Mouse (Mus musculus) forebrain, postnatal 0 days (tissue): Measurements from ENCODE around the gene Kcnn1. TPM values are rescaled to one million over a fixed set of nuclear protein-coding genes. Genes with fewer than 3 reads are reported as not detected.

Experiments
- ATAC-seq: fragments of 200-750 bp; cut with Nextera tagmentation; 2 replicates; pipeline ENCODE4 v1.8.0; 2017; ENCODE audit warnings: mild to moderate bottlenecking, moderate library complexity
- DNase-seq: peaks from one replicate; pipeline ENCODE4 v3.0.0-alpha.2; 2015
- H3K27ac ChIP-seq: fragments of 300-500 bp; sonication (generic); 2 replicates; pipeline ENCODE4 v1.5.1; 2014; ENCODE audit warnings: low read depth, mild to moderate bottlenecking, antibody characterized with exemption, low read length, moderate library complexity, mixed read lengths
- H3K27me3 ChIP-seq: fragments of 300-500 bp; sonication (generic); 2 replicates; pipeline ENCODE4 v1.6.1; 2014; ENCODE audit warnings: mild to moderate bottlenecking, low read length, mixed read lengths; ENCODE audit not compliant: insufficient read depth
- H3K36me3 ChIP-seq: fragments of 300-500 bp; sonication (generic); 2 replicates; pipeline ENCODE4 v1.6.1; 2014; ENCODE audit warnings: mild to moderate bottlenecking, moderate library complexity; ENCODE audit not compliant: insufficient read depth
- H3K4me1 ChIP-seq: fragments of 300-500 bp; sonication (generic); 2 replicates; pipeline ENCODE4 v1.6.1; 2014; ENCODE audit warnings: antibody characterized with exemption; ENCODE audit not compliant: insufficient read depth
- H3K4me2 ChIP-seq: fragments of 300-500 bp; sonication (generic); 2 replicates; pipeline ENCODE4 v1.6.1; 2014; ENCODE audit warnings: low read depth, mild to moderate bottlenecking, moderate library complexity
- H3K4me3 ChIP-seq: fragments of 300-500 bp; sonication (generic); 2 replicates; pipeline ENCODE4 v1.5.1; 2014; ENCODE audit warnings: low read depth, low read length, mixed read lengths
- H3K9ac ChIP-seq: fragments of 300-500 bp; sonication (generic); 2 replicates; pipeline ENCODE4 v1.6.1; 2014; ENCODE audit warnings: mild to moderate bottlenecking
- H3K9me3 ChIP-seq: fragments of 300-500 bp; sonication (generic); 2 replicates; pipeline ENCODE4 v1.6.1; 2016; ENCODE audit warnings: low read length
- CTCF ChIP-seq: sonication (generic); IDR thresholded peaks from 2 replicates; pipeline ENCODE4 v1.5.1; 2016; ENCODE audit warnings: antibody characterized with exemption, control low read depth, low read depth
- WGBS: fragments of 180-500 bp; shearing (Covaris S2); extraction: QIAGEN DNeasy Blood & Tissue Kit; methylation state at CpG from one replicate; pipeline ENCODE4 v1.1.7; 2014; 5-methylcytosine and 5-hydroxymethylcytosine counted together
- polyA plus RNA-seq: library from polyadenylated mRNA; unstranded; fragments of >200 nt; fragmentation: Nextera tagmentation; extraction: Ambion mirVana; gene quantifications from 2 replicates; pipeline ENCODE4 v1.2.1, GENCODE M21; 2015
- total RNA-seq: library from RNA; depleted of rRNA; stranded (reverse); fragments of >200 nt; gene quantifications from 2 replicates; pipeline ENCODE4 v1.2.3, GENCODE M21; 2014

Kcnn1 gene
- total and polyA plus RNA-seq, 2 experiments from 2014 or later = 9.8 to 20.5 TPM

GRCm38 (mm10) chr8:70816679-70817078 lies 46.4 kb downstream of the Kcnn1 start:
- WGBS = 8% methylated on average over 30 of the region's 30 CpGs

DNA sequence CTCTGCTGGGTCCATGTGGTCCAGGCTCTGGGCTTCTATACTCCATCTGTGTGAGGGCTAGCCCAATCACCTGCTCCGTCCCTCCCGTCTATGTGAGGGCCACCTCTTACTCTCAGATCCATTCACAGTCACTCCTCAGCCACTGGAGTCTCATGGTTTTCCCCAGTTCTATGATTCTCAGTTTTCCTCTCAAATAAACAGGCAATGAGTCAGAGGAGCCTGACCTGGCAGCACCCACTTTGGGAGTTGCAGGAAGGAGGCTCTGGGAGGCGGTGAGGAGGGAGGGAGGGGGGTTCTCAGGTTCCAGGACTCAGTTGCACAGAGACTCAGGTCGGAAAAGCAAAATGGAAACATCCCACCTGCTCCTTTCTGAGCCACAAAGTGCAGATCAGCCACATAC lies 50.2 kb downstream of the Kcnn1 start:
- DNase-seq (no peak), ATAC-seq (no peak)
- no peak overlapping the region for H3K27ac ChIP-seq
- no peak for TF ChIP-seq CTCF
- no peak overlapping the region for H3K9ac ChIP-seq
- no peaks in the 10 kb centered on the region for H3K27me3 ChIP-seq
- no peaks in the 10 kb centered on the region for H3K4me1 ChIP-seq
- H3K4me3 ChIP-seq = no peak overlapping the region
- H3K36me3 ChIP-seq = no peaks in the 10 kb centered on the region
- H3K9me3 ChIP-seq = no peaks in the 10 kb centered on the region
- 67% methylated on average over 4 of the region's 4 CpGs for WGBS
- no peak overlapping the region for H3K4me2 ChIP-seq

More at GRCm38 (mm10) chr8:70816679-70817078, 46.4 kb downstream of the Kcnn1 start:
- no peaks in the 10 kb centered on the region for H3K4me1 ChIP-seq
- peaks cover 14% of the 10 kb centered on the region for H3K27me3 ChIP-seq
- H3K4me3 ChIP-seq = no peak overlapping the region
- H3K9me3 ChIP-seq = 0 out of 2 replicates have a peak, but pooled peaks cover 5% of the 10 kb centered on the region
- TF ChIP-seq CTCF = no peak
- DNase-seq = no peak
- H3K36me3 ChIP-seq = no peaks in the 10 kb centered on the region
- peak; percentile 12; the same call in 1 of the 2 replicates for ATAC-seq
- peak overlapping the region; percentile 15; the same call in 1 of the 2 replicates for H3K4me2 ChIP-seq
- H3K9ac ChIP-seq = no peak overlapping the region
- H3K27ac ChIP-seq = no peak overlapping the region

DNA sequence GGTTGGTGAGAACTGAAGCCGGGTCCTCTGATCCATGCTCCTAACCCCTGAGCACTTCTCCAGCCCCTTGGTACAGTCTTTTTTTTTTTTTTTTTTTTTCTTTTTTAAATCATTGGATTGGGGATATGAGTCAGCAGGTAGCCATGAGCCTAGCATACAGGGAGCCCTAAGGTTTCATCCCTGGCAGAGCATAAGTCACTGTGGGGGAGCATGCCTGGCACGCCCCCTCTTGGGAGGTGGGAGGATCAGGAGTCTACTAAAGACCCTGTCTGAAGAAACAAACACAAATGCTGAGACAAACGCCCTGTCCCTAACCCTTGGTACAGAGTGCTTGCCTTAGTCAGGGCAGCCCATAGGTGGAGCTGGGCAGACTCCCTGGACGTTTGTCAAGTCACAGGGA lies 51.0 kb downstream of the Kcnn1 start:
- Histone ChIP-seq H3K36me3 (no peaks in the 10 kb centered on the region), H3K27ac (no peak overlapping the region), H3K9ac (no peak overlapping the region), H3K4me1 (no peaks in the 10 kb centered on the region), H3K27me3 (no peaks in the 10 kb centered on the region), H3K4me2 (no peak overlapping the region), H3K4me3 (no peak overlapping the region), H3K9me3 (no peaks in the 10 kb centered on the region)
- no peak for ATAC-seq
- no peak for DNase-seq
- TF ChIP-seq CTCF = no peak
- 51% methylated on average over 4 of the region's 4 CpGs for WGBS

DNA sequence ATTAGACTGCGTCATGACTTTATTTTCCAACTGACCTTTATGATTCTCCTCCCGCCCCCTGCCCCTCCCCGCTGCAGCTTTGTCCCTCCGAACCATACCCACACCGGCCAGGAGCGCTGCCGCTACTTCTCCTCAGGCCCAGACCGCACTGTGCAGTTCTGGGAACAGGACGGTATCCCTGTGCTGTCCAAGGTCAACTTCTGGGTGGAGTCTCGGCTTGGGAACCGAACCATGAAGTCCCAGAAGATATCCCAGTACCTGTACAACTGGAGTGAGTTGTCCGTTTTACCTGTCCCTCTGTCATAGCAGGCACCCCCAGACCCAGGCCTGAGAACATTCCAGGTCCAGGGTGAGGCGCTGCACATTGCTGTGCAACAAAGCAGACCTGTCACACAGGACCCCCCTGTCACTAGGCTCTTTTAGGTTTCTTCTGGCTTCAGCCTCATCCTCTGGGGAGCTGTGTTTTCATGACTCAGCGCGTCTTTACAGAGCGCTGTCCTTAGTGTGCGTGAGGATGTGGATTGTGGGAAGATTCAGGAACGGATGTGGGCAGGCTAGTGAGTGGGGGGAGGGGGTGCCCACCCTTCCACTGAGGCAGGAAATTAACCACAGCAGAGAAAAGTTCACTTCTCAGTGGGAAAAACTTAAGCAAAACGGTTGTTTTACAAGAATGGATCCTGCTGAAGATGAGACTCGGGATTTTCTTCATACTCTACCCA lies 51.9 kb downstream of the Kcnn1 start:
- Histone ChIP-seq H3K9ac (no peak overlapping the region), H3K27me3 (no peaks in the 10 kb centered on the region), H3K4me3 (no peak overlapping the region), H3K4me1 (no peaks in the 10 kb centered on the region), H3K9me3 (no peaks in the 10 kb centered on the region), H3K4me2 (no peak overlapping the region), H3K36me3 (no peaks in the 10 kb centered on the region), H3K27ac (no peak overlapping the region)
- DNase-seq = no peak
- no peak for ATAC-seq
- TF ChIP-seq CTCF = no peak
- 76% methylated on average over 20 of the region's 20 CpGs for WGBS

- WGBS = 79% methylated on average over 8 of the region's 8 CpGs
- Histone ChIP-seq H3K27ac (no peak overlapping the region), H3K9me3 (no peaks in the 10 kb centered on the region), H3K36me3 (no peaks in the 10 kb centered on the region), H3K27me3 (peaks cover 3% of the 10 kb centered on the region; the same call in 1 of the 2 replicates), H3K9ac (no peak overlapping the region), H3K4me1 (0 out of 2 replicates have a peak, but pooled peaks cover 5% of the 10 kb centered on the region), H3K4me2 (no peak overlapping the region), H3K4me3 (no peak overlapping the region)
- no peak for TF ChIP-seq CTCF
- DNase-seq = no peak
- ATAC-seq = no peak
Measured at GRCm38 (mm10) chr8:70808955-70809701, 53.9 kb downstream of the Kcnn1 start.

- Histone ChIP-seq H3K27ac (no peak within 1 kb of the TSS), H3K9ac (no peak within 1 kb of the TSS), H3K4me3 (no peak within 1 kb of the TSS), H3K9me3 (no peaks in the 10 kb centered on the region), H3K36me3 (no peaks in the 10 kb centered on the region), H3K4me2 (no peak within 1 kb of the TSS), H3K27me3 (peaks cover 9% of the 10 kb centered on the region), H3K4me1 (0 out of 2 replicates have a peak, but pooled peaks cover 8% of the 10 kb centered on the region)
- TF ChIP-seq CTCF = no peak
- ATAC-seq (no peak), DNase-seq (no peak)
- WGBS = 70% methylated on average over 5 of the region's 5 CpGs
Measured at GRCm38 (mm10) chr8:70808239-70808638, 54.8 kb downstream of the Kcnn1 start, which contains the start of gene Il12rb1. Gene Il12rb1, plus strand, starts transcription at chr8:70808449.

DNA sequence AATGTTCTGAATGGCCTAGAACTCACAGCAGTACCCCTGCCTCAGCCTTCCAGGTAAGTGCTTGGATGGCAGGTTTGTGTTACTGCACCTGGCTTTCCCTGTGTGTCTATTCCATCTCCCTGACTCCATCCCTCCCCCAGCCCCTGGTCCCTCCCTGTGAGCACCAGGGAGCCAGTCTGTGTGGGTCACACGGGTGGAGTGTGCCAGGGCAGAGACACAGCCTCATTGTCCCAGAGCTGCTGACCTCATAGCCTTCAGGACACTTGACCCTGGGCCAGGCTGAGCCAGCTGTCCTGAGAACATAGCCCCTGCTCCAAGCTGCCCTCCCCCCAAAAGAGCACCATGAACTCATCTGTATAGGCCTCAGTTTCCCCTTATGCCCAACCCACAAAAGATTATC lies 55.8 kb downstream of the Kcnn1 start:
- DNase-seq = no peak
- Histone ChIP-seq H3K27me3 (peaks cover 14% of the 10 kb centered on the region), H3K4me2 (no peak overlapping the region), H3K9ac (no peak overlapping the region), H3K9me3 (no peaks in the 10 kb centered on the region), H3K36me3 (no peaks in the 10 kb centered on the region), H3K4me1 (0 out of 2 replicates have a peak, but pooled peaks cover 8% of the 10 kb centered on the region), H3K4me3 (no peak overlapping the region), H3K27ac (no peak overlapping the region)
- TF ChIP-seq CTCF = no peak
- no peak for ATAC-seq
- WGBS = 30% methylated on average over 1 of the region's 1 CpGs
